Mouse (Mus musculus): ENCODE data around the gene Slc29a2. TPM values are rescaled to one million over a fixed set of nuclear protein-coding genes. Genes with fewer than 3 reads are reported as not detected.

Gene Slc29a2
- polyA plus RNA-seq, 1 experiment from 2014 or later, result 3.8 TPM

DNA sequence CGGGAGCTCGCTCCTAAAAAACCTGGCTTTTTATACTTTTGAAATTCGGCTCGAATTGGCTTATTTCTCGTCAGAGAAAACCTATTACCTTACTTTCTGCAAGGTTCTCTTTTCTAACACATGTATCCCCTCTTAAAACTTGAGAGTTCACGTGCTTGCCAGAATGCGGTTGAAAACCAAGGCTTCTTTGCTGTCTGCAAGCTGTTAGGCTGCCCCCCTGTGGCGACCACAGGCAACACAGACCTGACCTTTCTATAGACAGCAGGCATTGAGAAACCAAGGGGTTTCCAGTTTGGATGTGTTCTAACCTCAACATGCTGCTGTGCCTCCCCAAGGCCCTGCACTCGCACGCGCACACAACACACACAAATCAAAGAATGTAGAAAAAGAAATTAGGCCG lies 6.9 kb upstream of the Slc29a2 start:
- DNase-seq (ENCODE audit: low spot score), result peak; percentile 84
- Histone ChIP-seq H3K9ac (ENCODE audit: low read depth, low read length) (no peak overlapping the region), H3K4me2 (replicated peaks; ENCODE audit: low read depth, low read length) (no peak overlapping the region), H3K27me3 (ENCODE audit: control insufficient read depth, insufficient read depth, low read length) (no peaks in the 10 kb centered on the region), H3K27ac (ENCODE audit: low read depth, low read length) (no peak overlapping the region), H3K36me3 (ENCODE audit: control insufficient read depth, insufficient read depth, low read length) (no peaks in the 10 kb centered on the region), H3K9me3 (ENCODE audit: control insufficient read depth, low read length) (no peaks in the 10 kb centered on the region), H3K4me3 (ENCODE audit: low read depth, low read length) (no peak overlapping the region), H3K4me1 (replicated peaks; ENCODE audit: control insufficient read depth, insufficient read depth, low read length) (no peaks in the 10 kb centered on the region)
- WGBS, result 21% methylated on average over 12 of the region's 12 CpGs
- no peak for ATAC-seq (ENCODE audit: low FRiP score)

GRCm38 (mm10) chr19:5017611-5018010 lies 6.0 kb upstream of the Slc29a2 start:
- H3K9ac ChIP-seq (ENCODE audit: low read depth, low read length), result no peak overlapping the region
- 84% methylated on average over 4 of the region's 4 CpGs for WGBS
- no peak overlapping the region for H3K4me3 ChIP-seq (ENCODE audit: low read depth, low read length)
- no peak overlapping the region for H3K4me2 ChIP-seq (replicated peaks; ENCODE audit: low read depth, low read length)
- no peak overlapping the region for H3K27ac ChIP-seq (ENCODE audit: low read depth, low read length)
- DNase-seq (ENCODE audit: low spot score), result no peak
- H3K4me1 ChIP-seq (replicated peaks; ENCODE audit: control insufficient read depth, insufficient read depth, low read length), result no peaks in the 10 kb centered on the region
- ATAC-seq (ENCODE audit: low FRiP score), result no peak
- H3K9me3 ChIP-seq (ENCODE audit: control insufficient read depth, low read length), result no peaks in the 10 kb centered on the region
- H3K36me3 ChIP-seq (ENCODE audit: control insufficient read depth, insufficient read depth, low read length), result no peaks in the 10 kb centered on the region
- no peaks in the 10 kb centered on the region for H3K27me3 ChIP-seq (ENCODE audit: control insufficient read depth, insufficient read depth, low read length)

GRCm38 (mm10) chr19:5018191-5018590 lies 5.5 kb upstream of the Slc29a2 start:
- H3K4me1 ChIP-seq (replicated peaks; ENCODE audit: control insufficient read depth, insufficient read depth, low read length), result no peaks in the 10 kb centered on the region
- no peak for DNase-seq (ENCODE audit: low spot score)
- ATAC-seq (ENCODE audit: low FRiP score), result no peak
- no peak overlapping the region for H3K9ac ChIP-seq (ENCODE audit: low read depth, low read length)
- no peaks in the 10 kb centered on the region for H3K36me3 ChIP-seq (ENCODE audit: control insufficient read depth, insufficient read depth, low read length)
- no peak overlapping the region for H3K4me3 ChIP-seq (ENCODE audit: low read depth, low read length)
- no peak overlapping the region for H3K4me2 ChIP-seq (replicated peaks; ENCODE audit: low read depth, low read length)
- no peaks in the 10 kb centered on the region for H3K9me3 ChIP-seq (ENCODE audit: control insufficient read depth, low read length)
- WGBS, result 86% methylated on average over 3 of the region's 3 CpGs
- H3K27me3 ChIP-seq (ENCODE audit: control insufficient read depth, insufficient read depth, low read length), result no peaks in the 10 kb centered on the region
- H3K27ac ChIP-seq (ENCODE audit: low read depth, low read length), result no peak overlapping the region

- 87% methylated on average over 2 of the region's 2 CpGs for WGBS
- Histone ChIP-seq H3K9ac (ENCODE audit: low read depth, low read length) (no peak overlapping the region), H3K4me3 (ENCODE audit: low read depth, low read length) (no peak overlapping the region), H3K36me3 (ENCODE audit: control insufficient read depth, insufficient read depth, low read length) (no peaks in the 10 kb centered on the region), H3K27me3 (ENCODE audit: control insufficient read depth, insufficient read depth, low read length) (no peaks in the 10 kb centered on the region), H3K4me2 (replicated peaks; ENCODE audit: low read depth, low read length) (no peak overlapping the region), H3K27ac (ENCODE audit: low read depth, low read length) (no peak overlapping the region), H3K9me3 (ENCODE audit: control insufficient read depth, low read length) (no peaks in the 10 kb centered on the region), H3K4me1 (replicated peaks; ENCODE audit: control insufficient read depth, insufficient read depth, low read length) (no peaks in the 10 kb centered on the region)
- no peak for DNase-seq (ENCODE audit: low spot score)
- ATAC-seq (ENCODE audit: low FRiP score), result no peak
These were observed 2.2 kb upstream of the Slc29a2 start for GRCm38 (mm10) chr19:5021416-5021815.

- ATAC-seq (ENCODE audit: low FRiP score) (no peak), DNase-seq (ENCODE audit: low spot score) (no peak)
- Histone ChIP-seq H3K4me2 (replicated peaks; ENCODE audit: low read depth, low read length) (no peak overlapping the region), H3K27me3 (ENCODE audit: control insufficient read depth, insufficient read depth, low read length) (no peaks in the 10 kb centered on the region), H3K9me3 (ENCODE audit: control insufficient read depth, low read length) (no peaks in the 10 kb centered on the region), H3K27ac (ENCODE audit: low read depth, low read length) (no peak overlapping the region), H3K36me3 (ENCODE audit: control insufficient read depth, insufficient read depth, low read length) (no peaks in the 10 kb centered on the region), H3K4me1 (replicated peaks; ENCODE audit: control insufficient read depth, insufficient read depth, low read length) (no peaks in the 10 kb centered on the region), H3K4me3 (ENCODE audit: low read depth, low read length) (no peak overlapping the region), H3K9ac (ENCODE audit: low read depth, low read length) (no peak overlapping the region)
- 90% methylated on average over 8 of the region's 8 CpGs for WGBS
These were observed 2.5 kb downstream of the Slc29a2 start for GRCm38 (mm10) chr19:5026111-5026510.

DNA sequence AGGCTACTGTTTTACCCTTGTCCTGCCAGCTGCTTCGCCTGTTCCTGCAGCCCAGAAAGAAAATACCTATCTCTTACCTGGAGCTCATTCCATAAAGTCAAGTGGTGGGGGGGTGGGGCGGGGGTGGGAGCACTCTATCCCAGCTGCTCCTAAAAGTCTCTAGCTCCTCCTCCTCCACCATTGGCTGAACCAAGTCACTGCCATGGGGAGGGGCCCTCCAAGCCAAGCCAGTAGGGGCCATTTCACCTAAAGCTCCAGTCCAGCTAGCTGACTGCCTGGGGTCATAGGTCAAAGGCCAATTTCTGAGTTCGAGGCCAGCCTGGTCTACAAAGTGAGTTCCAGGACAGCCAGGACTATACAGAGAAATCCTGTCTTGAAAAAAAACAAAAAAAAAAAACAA lies 9.0 kb downstream of the Slc29a2 start:
- WGBS, result 83% methylated on average over 3 of the region's 3 CpGs
- DNase-seq (ENCODE audit: low spot score) (no peak), ATAC-seq (ENCODE audit: low FRiP score) (no peak)
- Histone ChIP-seq H3K27ac (ENCODE audit: low read depth, low read length) (no peak overlapping the region), H3K27me3 (ENCODE audit: control insufficient read depth, insufficient read depth, low read length) (no peaks in the 10 kb centered on the region), H3K4me3 (ENCODE audit: low read depth, low read length) (no peak overlapping the region), H3K4me1 (replicated peaks; ENCODE audit: control insufficient read depth, insufficient read depth, low read length) (no peaks in the 10 kb centered on the region), H3K36me3 (ENCODE audit: control insufficient read depth, insufficient read depth, low read length) (no peaks in the 10 kb centered on the region), H3K9ac (ENCODE audit: low read depth, low read length) (no peak overlapping the region), H3K4me2 (replicated peaks; ENCODE audit: low read depth, low read length) (no peak overlapping the region), H3K9me3 (ENCODE audit: control insufficient read depth, low read length) (no peaks in the 10 kb centered on the region)

GRCm38 (mm10) chr19:5036577-5036976 lies 12.9 kb downstream of the Slc29a2 start:
- no peaks in the 10 kb centered on the region for H3K9me3 ChIP-seq (ENCODE audit: control insufficient read depth, low read length)
- no peak for ATAC-seq (ENCODE audit: low FRiP score)
- no peak overlapping the region for H3K9ac ChIP-seq (ENCODE audit: low read depth, low read length)
- DNase-seq (ENCODE audit: low spot score), result no peak
- H3K4me2 ChIP-seq (replicated peaks; ENCODE audit: low read depth, low read length), result no peak overlapping the region
- H3K27ac ChIP-seq (ENCODE audit: low read depth, low read length), result no peak overlapping the region
- no peaks in the 10 kb centered on the region for H3K27me3 ChIP-seq (ENCODE audit: control insufficient read depth, insufficient read depth, low read length)
- WGBS, result 71% methylated on average over 4 of the region's 4 CpGs
- no peaks in the 10 kb centered on the region for H3K36me3 ChIP-seq (ENCODE audit: control insufficient read depth, insufficient read depth, low read length)
- peaks cover 3% of the 10 kb centered on the region; the same call in 1 of the 2 replicates for H3K4me1 ChIP-seq (replicated peaks; ENCODE audit: control insufficient read depth, insufficient read depth, low read length)
- no peak overlapping the region for H3K4me3 ChIP-seq (ENCODE audit: low read depth, low read length)

GRCm38 (mm10) chr19:5037678-5038571 lies 14.3 kb downstream of the Slc29a2 start:
- Histone ChIP-seq H3K4me3 (ENCODE audit: low read depth, low read length) (peak overlapping the region; percentile 78), H3K4me2 (replicated peaks; ENCODE audit: low read depth, low read length) (peak overlapping the region; percentile 99), H3K27ac (ENCODE audit: low read depth, low read length) (peak overlapping the region; percentile 73), H3K9me3 (ENCODE audit: control insufficient read depth, low read length) (no peaks in the 10 kb centered on the region), H3K4me1 (replicated peaks; ENCODE audit: control insufficient read depth, insufficient read depth, low read length) (peaks cover 3% of the 10 kb centered on the region; the same call in 1 of the 2 replicates), H3K27me3 (ENCODE audit: control insufficient read depth, insufficient read depth, low read length) (no peaks in the 10 kb centered on the region), H3K9ac (ENCODE audit: low read depth, low read length) (peak overlapping the region; percentile 89), H3K36me3 (ENCODE audit: control insufficient read depth, insufficient read depth, low read length) (no peaks in the 10 kb centered on the region)
- DNase-seq (ENCODE audit: low spot score) (peak; percentile 93), ATAC-seq (ENCODE audit: low FRiP score) (peak; percentile 63)
- 5% methylated on average over 32 of the region's 32 CpGs for WGBS

GRCm38 (mm10) chr19:5038709-5039156 lies 15.1 kb downstream of the Slc29a2 start, which contains the start of the genes B4gat1 and AC124502.3:
TSS of gene B4gat1 (plus strand) at chr19:5038826.
TSS of gene AC124502.3 (plus strand) at chr19:5038891.
- WGBS, result under 1% methylated on average over 44 of the region's 44 CpGs
- Histone ChIP-seq H3K27ac (ENCODE audit: low read depth, low read length) (peak within 1 kb of the TSS; percentile 76), H3K27me3 (ENCODE audit: control insufficient read depth, insufficient read depth, low read length) (no peaks in the 10 kb centered on the region), H3K4me2 (replicated peaks; ENCODE audit: low read depth, low read length) (peak within 1 kb of the TSS; percentile 99), H3K9me3 (ENCODE audit: control insufficient read depth, low read length) (no peaks in the 10 kb centered on the region), H3K4me3 (ENCODE audit: low read depth, low read length) (peak within 1 kb of the TSS; percentile 78), H3K4me1 (replicated peaks; ENCODE audit: control insufficient read depth, insufficient read depth, low read length) (peaks cover 3% of the 10 kb centered on the region; the same call in 1 of the 2 replicates), H3K9ac (ENCODE audit: low read depth, low read length) (peak within 1 kb of the TSS; percentile 89), H3K36me3 (ENCODE audit: control insufficient read depth, insufficient read depth, low read length) (no peaks in the 10 kb centered on the region)
- DNase-seq (ENCODE audit: low spot score) (peak; percentile 92), ATAC-seq (ENCODE audit: low FRiP score) (peak; percentile 89)

Data from hindbrain, embryonic 11.5 days (tissue).